Mouse (Mus musculus) right cerebral cortex, postnatal 36 days (tissue): ENCODE data around the gene Kmt2c.
A peak's percentile ranks its signal among the peaks of the same experiment; 100 is the strongest.

Experiments
- DNase-seq, 2 experiments: peaks; one replicate each; pipeline ENCODE4 v3.0.0; 2022; ENCODE audit warnings: low spot score in 2 of 2, mixed read lengths in 1 of 2

Kmt2c gene

GRCm38 (mm10) chr5:25383581-25383980 lies 115.0 kb downstream of the Kmt2c start:
- no peak for DNase-seq

GRCm38 (mm10) chr5:25379188-25379587 lies 119.4 kb downstream of the Kmt2c start:
- no peak for DNase-seq

GRCm38 (mm10) chr5:25368420-25368819 lies 130.2 kb downstream of the Kmt2c start:
- DNase-seq: no peak

GRCm38 (mm10) chr5:25367126-25367525 lies 131.5 kb downstream of the Kmt2c start:
- DNase-seq: no peak

- no peak for DNase-seq
These were observed 145.1 kb downstream of the Kmt2c start for GRCm38 (mm10) chr5:25353509-25353908.

- DNase-seq: no peak
These were observed 167.3 kb downstream of the Kmt2c start for GRCm38 (mm10) chr5:25331322-25331721.

- DNase-seq: no peak
These were observed 184.7 kb downstream of the Kmt2c start for GRCm38 (mm10) chr5:25313881-25314280.

- no peak for DNase-seq
These were observed 188.4 kb downstream of the Kmt2c start for GRCm38 (mm10) chr5:25310226-25310625.

GRCm38 (mm10) chr5:25296830-25297229 lies 201.8 kb downstream of the Kmt2c start:
- DNase-seq: peak; percentile 31 to 43

GRCm38 (mm10) chr5:25283988-25284387 lies 214.6 kb downstream of the Kmt2c start:
- DNase-seq: no peak

GRCm38 (mm10) chr5:25276365-25276764 lies 222.2 kb downstream of the Kmt2c start:
- no peak for DNase-seq

GRCm38 (mm10) chr5:25275629-25276028 lies 223.0 kb downstream of the Kmt2c start:
- DNase-seq: no peak

GRCm38 (mm10) chr5:25268258-25268888 lies 230.2 kb downstream of the Kmt2c start:
- DNase-seq: no peak

GRCm38 (mm10) chr5:25262266-25262665 lies 236.3 kb downstream of the Kmt2c start:
- no peak for DNase-seq

GRCm38 (mm10) chr5:25261452-25261851 lies 237.1 kb downstream of the Kmt2c start:
- no peak for DNase-seq

GRCm38 (mm10) chr5:25256686-25257085 lies 241.9 kb downstream of the Kmt2c start:
- peak; percentile 37 to 73 for DNase-seq

- no peak for DNase-seq
These were observed 244.1 kb downstream of the Kmt2c start for GRCm38 (mm10) chr5:25254491-25254890.

- no peak for DNase-seq
These were observed 245.6 kb downstream of the Kmt2c start for GRCm38 (mm10) chr5:25252825-25253544.

GRCm38 (mm10) chr5:25252423-25252822 lies 246.2 kb downstream of the Kmt2c start:
- no peak for DNase-seq

GRCm38 (mm10) chr5:25247036-25247435 lies 251.5 kb downstream of the Kmt2c start:
- DNase-seq: no peak

GRCm38 (mm10) chr5:25246473-25246865 lies 252.1 kb downstream of the Kmt2c start:
- no peak for DNase-seq

- no peak for DNase-seq
These were observed 252.6 kb downstream of the Kmt2c start for GRCm38 (mm10) chr5:25245806-25246472.

- no peak for DNase-seq
These were observed 255.5 kb downstream of the Kmt2c start for GRCm38 (mm10) chr5:25243101-25243500.
